Mouse (Mus musculus) Muller cell, postnatal 12 days (primary cell): Measurements from ENCODE around the gene Hspa2.
"Not testable (repeated sequence)": the region's sequence is repeated elsewhere in the genome, so short reads cannot be mapped to it uniquely, and the experiment has no call there.

Source experiments
- DNase-seq: peaks from one replicate; pipeline ENCODE4 v3.0.0-alpha.2; 2015; ENCODE audit errors: inconsistent ontology term

Gene Hspa2

GRCm38 (mm10) chr12:76431431-76431830, 27.5 kb downstream of the Hspa2 start:
- no peak for DNase-seq

DNA sequence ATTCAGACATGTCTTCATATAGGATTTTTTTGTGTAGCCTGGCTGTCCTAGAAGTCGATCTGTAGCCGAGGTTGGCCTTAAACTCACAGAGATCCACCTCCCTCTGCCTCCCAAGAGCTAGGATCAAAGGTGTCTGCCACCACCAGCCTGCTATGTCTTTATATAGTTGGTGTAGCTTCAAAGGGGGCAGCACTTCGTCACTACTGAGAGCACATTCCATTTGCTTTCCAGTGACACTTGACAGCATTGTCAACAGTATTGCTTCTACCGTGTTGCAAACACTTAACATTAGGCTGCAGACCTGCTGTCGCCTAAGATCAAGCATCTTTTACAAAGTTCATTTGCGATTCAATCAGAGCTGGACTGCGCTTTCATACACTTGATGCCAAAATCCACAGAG, 30.1 kb downstream of the Hspa2 start:
- DNase-seq, result no peak

DNA sequence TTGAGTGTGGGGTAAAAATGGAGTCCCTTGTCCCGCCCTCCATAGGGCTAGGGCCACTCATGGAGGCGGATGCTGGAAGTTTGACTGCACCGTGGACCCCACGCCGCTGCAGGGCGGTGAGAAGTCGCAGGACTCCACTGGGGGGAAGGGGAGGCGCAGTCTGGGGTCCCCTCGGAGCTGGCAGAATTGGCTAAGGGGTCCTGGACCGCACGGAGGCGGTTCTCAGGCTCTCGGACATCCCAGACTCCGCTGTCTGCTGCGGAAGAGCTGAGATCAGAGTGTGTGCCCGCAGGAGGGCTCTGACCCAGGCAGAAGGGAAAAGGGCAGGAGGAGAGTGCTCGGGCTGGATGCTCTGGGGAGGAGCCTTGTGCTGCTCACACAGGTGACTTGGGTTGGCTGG, 31.1 kb downstream of the Hspa2 start:
- no peak for DNase-seq

DNA sequence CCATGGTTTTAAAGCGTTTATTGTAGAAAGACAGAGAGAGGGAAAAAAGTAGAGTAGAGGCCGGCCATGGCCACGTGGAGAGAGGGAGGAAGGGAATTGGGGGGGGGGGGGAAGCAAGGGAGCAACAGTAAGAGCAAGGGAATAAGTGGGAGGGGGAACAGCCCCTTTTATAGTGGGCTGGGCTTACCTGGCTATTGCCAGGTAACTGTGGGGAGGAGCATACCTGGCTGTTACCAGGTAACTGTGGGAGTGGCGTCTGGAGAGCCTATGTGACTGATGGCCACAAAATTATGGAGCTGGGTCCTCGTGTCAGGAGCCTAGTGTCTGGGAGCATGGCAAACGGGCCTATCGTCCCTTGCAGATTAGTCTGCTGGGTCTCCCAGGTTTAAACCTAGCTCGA, 31.6 kb downstream of the Hspa2 start:
- DNase-seq, result no peak

GRCm38 (mm10) chr12:76443488-76443887, 39.5 kb downstream of the Hspa2 start:
- DNase-seq, result not testable (repeated sequence)

DNA sequence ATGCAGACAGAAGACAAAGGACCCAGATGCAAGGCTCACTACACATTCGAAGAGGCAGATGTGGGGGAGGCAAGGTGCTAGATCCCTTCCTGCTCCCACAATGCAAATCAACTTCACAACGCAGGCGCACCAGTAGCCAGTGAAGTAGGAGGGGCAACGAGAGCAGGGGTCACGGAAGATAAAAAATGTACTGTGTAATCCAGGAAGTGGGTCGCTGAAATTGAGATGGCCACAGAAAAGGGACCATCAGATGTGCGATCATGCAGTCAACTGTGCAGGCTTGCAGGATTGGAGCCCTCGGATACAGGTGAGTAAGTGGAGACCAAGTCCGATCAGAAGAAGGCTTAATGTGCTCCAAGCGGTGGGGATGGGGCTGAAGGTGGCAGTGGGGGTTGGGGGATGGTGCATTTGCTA, 40.4 kb downstream of the Hspa2 start:
- no peak for DNase-seq

DNA sequence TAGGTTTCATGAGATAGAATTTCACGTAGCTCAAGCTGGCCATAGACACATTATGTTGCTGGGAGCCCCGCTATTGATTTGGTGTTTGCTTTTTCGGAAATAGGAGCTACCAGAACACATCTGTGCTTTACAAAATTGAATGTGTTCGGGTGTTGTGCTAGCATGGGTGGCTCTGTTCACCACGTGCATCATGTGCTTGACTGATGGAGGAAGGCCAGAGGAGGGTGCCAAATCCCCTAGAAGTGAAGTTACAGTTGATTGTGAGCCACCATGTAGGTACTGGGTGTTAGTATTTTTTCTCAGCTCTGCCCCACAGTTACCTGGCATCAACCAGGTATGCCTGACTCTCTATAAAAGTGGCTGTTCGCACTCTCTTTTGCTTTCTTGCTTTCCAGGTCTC, 40.9 kb downstream of the Hspa2 start:
- DNase-seq, result no peak

DNA sequence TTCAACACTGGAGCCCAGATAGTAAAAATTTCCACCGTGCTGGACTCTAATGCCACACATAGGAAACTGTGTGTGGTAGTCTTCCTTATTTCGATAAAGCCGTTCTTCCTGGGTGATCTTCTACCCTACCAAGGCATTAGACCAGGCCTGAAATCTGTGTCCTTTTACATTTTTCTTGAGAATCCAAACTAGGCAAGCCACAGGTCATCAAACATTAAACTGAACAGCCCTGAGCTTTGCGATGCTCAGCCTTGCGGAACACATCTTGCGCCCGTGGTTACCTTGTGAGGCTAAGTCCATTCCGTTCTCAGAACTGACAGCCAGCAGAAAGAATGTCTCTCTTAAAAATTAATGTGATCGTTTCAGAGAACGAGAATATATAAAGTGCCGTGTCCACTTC, 42.2 kb downstream of the Hspa2 start:
- DNase-seq, result no peak

DNA sequence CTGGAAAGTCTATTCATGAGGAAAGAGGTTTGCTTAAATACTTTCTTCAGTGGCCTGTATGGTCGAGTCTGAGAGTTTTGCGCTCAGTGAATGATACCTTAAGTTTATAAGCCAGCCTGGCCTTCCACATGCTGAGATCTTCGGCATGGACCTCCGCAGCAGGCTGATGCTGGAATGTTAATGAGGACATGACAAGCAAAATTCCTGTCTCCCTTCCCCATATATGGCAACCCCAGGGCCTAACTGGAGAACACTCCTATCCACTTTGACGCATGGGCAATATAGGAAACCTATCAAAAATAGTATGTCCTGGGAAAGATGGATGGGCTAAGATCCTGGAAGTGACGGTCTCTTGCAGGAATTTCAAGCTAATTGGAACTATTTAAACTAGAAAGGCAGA, 44.2 kb downstream of the Hspa2 start:
- no peak for DNase-seq

DNA sequence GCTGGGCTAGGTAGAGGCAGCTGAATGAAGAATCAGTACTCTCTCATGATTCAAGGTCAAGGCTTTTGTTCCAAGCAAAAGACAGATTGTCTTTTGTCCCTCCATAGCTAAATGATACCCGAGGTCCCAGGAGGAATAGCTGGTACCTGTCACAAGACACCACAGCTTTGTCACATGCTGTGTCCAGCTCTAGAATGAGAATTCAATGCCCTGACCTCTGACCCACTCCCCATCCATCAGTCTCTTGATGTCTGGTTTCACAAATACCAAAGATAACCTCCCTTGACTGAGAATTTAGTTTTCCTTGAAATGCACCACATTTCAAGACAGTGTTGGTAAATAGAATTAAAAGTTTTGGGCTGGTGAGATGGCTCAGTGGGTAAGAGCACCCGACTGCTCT, 48.2 kb downstream of the Hspa2 start:
- DNase-seq, result no peak
